Mouse (Mus musculus): ENCODE data around the gene Pole3. TPM values are rescaled to one million over a fixed set of nuclear protein-coding genes. Genes with fewer than 3 reads are reported as not detected.

Pole3 gene
- polyA plus RNA-seq, 1 experiment: 44.8 TPM

- H3K4me1 ChIP-seq (ENCODE audit: control insufficient read depth, insufficient read depth, low read length): peaks cover 8% of the 10 kb centered on the region
- H3K27ac ChIP-seq (ENCODE audit: control insufficient read depth, insufficient read depth, low read depth, low read length): peak within 1 kb of the TSS; percentile 87
- H3K4me3 ChIP-seq (ENCODE audit: control insufficient read depth, low read depth, low read length): peak within 1 kb of the TSS; percentile 94
- no peaks in the 10 kb centered on the region for H3K27me3 ChIP-seq (ENCODE audit: control insufficient read depth, insufficient read depth, low read length)
- TF ChIP-seq CTCF (IDR thresholded peaks at IDR 0.05; ENCODE audit: control insufficient read depth, insufficient read depth, insufficient replicate concordance, low read depth, low read length) (no peak), POLR2A (IDR thresholded peaks at IDR 0.05; ENCODE audit: control insufficient read depth, low read depth, low read length) (no peak)
- no peaks in the 10 kb centered on the region for H3K36me3 ChIP-seq (ENCODE audit: control insufficient read depth, insufficient read depth, low read length)
These were observed 21.4 kb downstream of the Pole3 start, which contains the start of gene Hdhd3 for GRCm38 (mm10) chr4:62503374-62503970. Gene Hdhd3 (minus strand): TSS chr4:62503467.

- Histone ChIP-seq H3K27ac (ENCODE audit: control insufficient read depth, insufficient read depth, low read depth, low read length) (no peak overlapping the region), H3K4me1 (ENCODE audit: control insufficient read depth, insufficient read depth, low read length) (peaks cover 8% of the 10 kb centered on the region), H3K4me3 (ENCODE audit: control insufficient read depth, low read depth, low read length) (peak overlapping the region; percentile 14; the same call in 1 of the 2 replicates), H3K36me3 (ENCODE audit: control insufficient read depth, insufficient read depth, low read length) (no peaks in the 10 kb centered on the region), H3K27me3 (ENCODE audit: control insufficient read depth, insufficient read depth, low read length) (no peaks in the 10 kb centered on the region)
- TF ChIP-seq POLR2A (IDR thresholded peaks at IDR 0.05; ENCODE audit: control insufficient read depth, low read depth, low read length) (no peak), CTCF (IDR thresholded peaks at IDR 0.05; ENCODE audit: control insufficient read depth, insufficient read depth, insufficient replicate concordance, low read depth, low read length) (no peak)
These were observed 21.9 kb downstream of the Pole3 start for GRCm38 (mm10) chr4:62502969-62503368.

- H3K4me1 ChIP-seq (ENCODE audit: control insufficient read depth, insufficient read depth, low read length): peaks cover 8% of the 10 kb centered on the region
- TF ChIP-seq CTCF (IDR thresholded peaks at IDR 0.05; ENCODE audit: control insufficient read depth, insufficient read depth, insufficient replicate concordance, low read depth, low read length): no peak
- TF ChIP-seq POLR2A (IDR thresholded peaks at IDR 0.05; ENCODE audit: control insufficient read depth, low read depth, low read length): peak; percentile 91
- H3K27me3 ChIP-seq (ENCODE audit: control insufficient read depth, insufficient read depth, low read length): no peaks in the 10 kb centered on the region
- H3K36me3 ChIP-seq (ENCODE audit: control insufficient read depth, insufficient read depth, low read length): no peaks in the 10 kb centered on the region
- peak overlapping the region; percentile 94 for H3K4me3 ChIP-seq (ENCODE audit: control insufficient read depth, low read depth, low read length)
- peak overlapping the region; percentile 87 for H3K27ac ChIP-seq (ENCODE audit: control insufficient read depth, insufficient read depth, low read depth, low read length)
These were observed 22.7 kb downstream of the Pole3 start for GRCm38 (mm10) chr4:62501964-62502732.

GRCm38 (mm10) chr4:62501534-62501933 is 23.3 kb downstream of the Pole3 start:
- peak overlapping the region; percentile 83 for H3K27ac ChIP-seq (ENCODE audit: control insufficient read depth, insufficient read depth, low read depth, low read length)

GRCm38 (mm10) chr4:62500799-62501198 is 24.1 kb downstream of the Pole3 start:
- no peak for TF ChIP-seq POLR2A (IDR thresholded peaks at IDR 0.05; ENCODE audit: control insufficient read depth, low read depth, low read length)
- no peak for TF ChIP-seq CTCF (IDR thresholded peaks at IDR 0.05; ENCODE audit: control insufficient read depth, insufficient read depth, insufficient replicate concordance, low read depth, low read length)
- H3K27ac ChIP-seq (ENCODE audit: control insufficient read depth, insufficient read depth, low read depth, low read length): no peak overlapping the region
- H3K36me3 ChIP-seq (ENCODE audit: control insufficient read depth, insufficient read depth, low read length): no peaks in the 10 kb centered on the region
- H3K27me3 ChIP-seq (ENCODE audit: control insufficient read depth, insufficient read depth, low read length): no peaks in the 10 kb centered on the region
- no peak overlapping the region for H3K4me3 ChIP-seq (ENCODE audit: control insufficient read depth, low read depth, low read length)
- H3K4me1 ChIP-seq (ENCODE audit: control insufficient read depth, insufficient read depth, low read length): peaks cover 8% of the 10 kb centered on the region

More at GRCm38 (mm10) chr4:62501534-62501933, 23.3 kb downstream of the Pole3 start:
- Histone ChIP-seq H3K4me1 (ENCODE audit: control insufficient read depth, insufficient read depth, low read length) (peaks cover 8% of the 10 kb centered on the region), H3K36me3 (ENCODE audit: control insufficient read depth, insufficient read depth, low read length) (no peaks in the 10 kb centered on the region), H3K4me3 (ENCODE audit: control insufficient read depth, low read depth, low read length) (peak overlapping the region; percentile 94), H3K27me3 (ENCODE audit: control insufficient read depth, insufficient read depth, low read length) (no peaks in the 10 kb centered on the region)
- TF ChIP-seq CTCF (IDR thresholded peaks at IDR 0.05; ENCODE audit: control insufficient read depth, insufficient read depth, insufficient replicate concordance, low read depth, low read length) (no peak), POLR2A (IDR thresholded peaks at IDR 0.05; ENCODE audit: control insufficient read depth, low read depth, low read length) (no peak)

- Histone ChIP-seq H3K27me3 (ENCODE audit: control insufficient read depth, insufficient read depth, low read length) (no peaks in the 10 kb centered on the region), H3K4me3 (ENCODE audit: control insufficient read depth, low read depth, low read length) (no peak overlapping the region), H3K4me1 (ENCODE audit: control insufficient read depth, insufficient read depth, low read length) (peaks cover 4% of the 10 kb centered on the region), H3K36me3 (ENCODE audit: control insufficient read depth, insufficient read depth, low read length) (no peaks in the 10 kb centered on the region), H3K27ac (ENCODE audit: control insufficient read depth, insufficient read depth, low read depth, low read length) (no peak overlapping the region)
- TF ChIP-seq CTCF (IDR thresholded peaks at IDR 0.05; ENCODE audit: control insufficient read depth, insufficient read depth, insufficient replicate concordance, low read depth, low read length) (no peak), POLR2A (IDR thresholded peaks at IDR 0.05; ENCODE audit: control insufficient read depth, low read depth, low read length) (no peak)
These were observed 28.1 kb downstream of the Pole3 start for GRCm38 (mm10) chr4:62496815-62497214.

GRCm38 (mm10) chr4:62495946-62496345 is 28.9 kb downstream of the Pole3 start:
- TF ChIP-seq POLR2A (IDR thresholded peaks at IDR 0.05; ENCODE audit: control insufficient read depth, low read depth, low read length) (no peak), CTCF (IDR thresholded peaks at IDR 0.05; ENCODE audit: control insufficient read depth, insufficient read depth, insufficient replicate concordance, low read depth, low read length) (no peak)
- no peak overlapping the region for H3K4me3 ChIP-seq (ENCODE audit: control insufficient read depth, low read depth, low read length)
- H3K36me3 ChIP-seq (ENCODE audit: control insufficient read depth, insufficient read depth, low read length): no peaks in the 10 kb centered on the region
- H3K27ac ChIP-seq (ENCODE audit: control insufficient read depth, insufficient read depth, low read depth, low read length): no peak overlapping the region
- H3K27me3 ChIP-seq (ENCODE audit: control insufficient read depth, insufficient read depth, low read length): no peaks in the 10 kb centered on the region
- H3K4me1 ChIP-seq (ENCODE audit: control insufficient read depth, insufficient read depth, low read length): no peaks in the 10 kb centered on the region; the same call in 1 of the 2 replicates

All from testis, adult 2 months (tissue).